Mouse (Mus musculus) liver, embryonic 13.5 days (tissue): ENCODE measurements around the gene 4930558K02Rik. TPM values are rescaled to one million over a fixed set of nuclear protein-coding genes. Genes with fewer than 3 reads are reported as not detected.

ENCODE experiments used
- ATAC-seq: fragments of 200-750 bp; cut with Nextera tagmentation; 2 replicates; pipeline ENCODE4 v1.8.0; 2017; ENCODE audit warnings: low read depth, mild to moderate bottlenecking, moderate number of reproducible peaks, moderate library complexity
- DNase-seq: peaks from one replicate; pipeline ENCODE4 v3.0.0; 2022
- H3K27ac ChIP-seq: fragments of 300-500 bp; sonication (generic); 2 replicates; pipeline ENCODE4 v1.5.1; 2015; ENCODE audit warnings: moderate library complexity, mild to moderate bottlenecking, inconsistent platforms
- H3K27me3 ChIP-seq: fragments of 300-500 bp; sonication (generic); 2 replicates; pipeline ENCODE4 v1.6.1; 2015; ENCODE audit warnings: mild to moderate bottlenecking, inconsistent platforms
- H3K36me3 ChIP-seq: fragments of 300-500 bp; sonication (generic); 2 replicates; pipeline ENCODE4 v1.6.1; 2015; ENCODE audit warnings: mild to moderate bottlenecking, inconsistent platforms
- H3K4me1 ChIP-seq: fragments of 300-500 bp; sonication (generic); replicated peaks from 2 replicates; pipeline ENCODE4 v1.6.1; 2015; ENCODE audit warnings: inconsistent platforms
- H3K4me2 ChIP-seq: fragments of 300-500 bp; sonication (generic); 2 replicates; pipeline ENCODE4 v1.6.1; 2015; ENCODE audit warnings: inconsistent platforms, mild to moderate bottlenecking, moderate library complexity
- H3K4me3 ChIP-seq: fragments of 300-500 bp; sonication (generic); replicated peaks from 2 replicates; pipeline ENCODE4 v1.5.1; 2015; ENCODE audit warnings: mild to moderate bottlenecking, inconsistent platforms
- H3K9ac ChIP-seq: fragments of 300-500 bp; sonication (generic); 2 replicates; pipeline ENCODE4 v1.6.1; 2015; ENCODE audit warnings: mild to moderate bottlenecking, inconsistent platforms
- H3K9me3 ChIP-seq: fragments of 300-500 bp; sonication (generic); replicated peaks from 2 replicates; pipeline ENCODE4 v1.6.1; 2016; ENCODE audit warnings: inconsistent platforms
- WGBS: fragments of 180-500 bp; shearing (Covaris S2); methylation state at CpG from one replicate; pipeline ENCODE4 v1.1.7; 2015; ENCODE audit not compliant: insufficient replicate concordance; 5-methylcytosine and 5-hydroxymethylcytosine counted together
- polyA plus RNA-seq: library from polyadenylated mRNA; unstranded; fragments of >200 nt; fragmentation: Nextera tagmentation; extraction: Ambion mirVana; gene quantifications from 2 replicates; pipeline ENCODE4 v1.2.1, GENCODE M21; 2015

The 4930558K02Rik gene
- polyA plus RNA-seq, 1 experiment from 2014 or later, result not detected

- no peak for DNase-seq
- 0 out of 2 replicates have a peak, but pooled peaks cover 12% of the 10 kb centered on the region for H3K4me1 ChIP-seq
Measured at GRCm38 (mm10) chr1:162008631-162009067, 29.2 kb upstream of the 4930558K02Rik start.

GRCm38 (mm10) chr1:162008208-162008607 is 28.8 kb upstream of the 4930558K02Rik start:
- 43% methylated on average over 4 of the region's 4 CpGs for WGBS
- no peak overlapping the region for H3K27ac ChIP-seq
- H3K9me3 ChIP-seq, result no peaks in the 10 kb centered on the region
- no peak overlapping the region for H3K9ac ChIP-seq
- H3K27me3 ChIP-seq, result no peaks in the 10 kb centered on the region
- no peak overlapping the region for H3K4me2 ChIP-seq
- H3K36me3 ChIP-seq, result no peaks in the 10 kb centered on the region
- 0 out of 2 replicates have a peak, but pooled peaks cover 8% of the 10 kb centered on the region for H3K4me1 ChIP-seq
- DNase-seq, result no peak
- H3K4me3 ChIP-seq, result no peak overlapping the region
- ATAC-seq, result no peak

More at GRCm38 (mm10) chr1:162008631-162009067, 29.2 kb upstream of the 4930558K02Rik start:
- no peaks in the 10 kb centered on the region for H3K27me3 ChIP-seq
- no peak overlapping the region for H3K9ac ChIP-seq
- WGBS, result 51% methylated on average over 8 of the region's 8 CpGs
- no peak overlapping the region for H3K27ac ChIP-seq
- no peak for ATAC-seq
- H3K36me3 ChIP-seq, result no peaks in the 10 kb centered on the region
- H3K4me3 ChIP-seq, result no peak overlapping the region
- H3K4me2 ChIP-seq, result no peak overlapping the region
- H3K9me3 ChIP-seq, result no peaks in the 10 kb centered on the region

GRCm38 (mm10) chr1:162006109-162006508 is 26.7 kb upstream of the 4930558K02Rik start:
- H3K36me3 ChIP-seq, result no peaks in the 10 kb centered on the region
- no peak for ATAC-seq
- no peak overlapping the region for H3K9ac ChIP-seq
- 0 out of 2 replicates have a peak, but pooled peaks cover 7% of the 10 kb centered on the region for H3K4me1 ChIP-seq
- WGBS, result 48% methylated on average over 9 of the region's 9 CpGs
- H3K4me3 ChIP-seq, result no peak overlapping the region
- no peaks in the 10 kb centered on the region for H3K9me3 ChIP-seq
- no peaks in the 10 kb centered on the region for H3K27me3 ChIP-seq
- DNase-seq, result no peak
- no peak overlapping the region for H3K27ac ChIP-seq
- no peak overlapping the region for H3K4me2 ChIP-seq

- H3K4me1 ChIP-seq, result 0 out of 2 replicates have a peak, but pooled peaks cover 7% of the 10 kb centered on the region
- peak overlapping the region; percentile 41 for H3K27ac ChIP-seq
- H3K4me2 ChIP-seq, result peak overlapping the region; percentile 33
- no peak overlapping the region for H3K4me3 ChIP-seq
- H3K9ac ChIP-seq, result no peak overlapping the region; the same call in 1 of the 2 replicates
- no peaks in the 10 kb centered on the region for H3K27me3 ChIP-seq
- no peaks in the 10 kb centered on the region for H3K9me3 ChIP-seq
- H3K36me3 ChIP-seq, result no peaks in the 10 kb centered on the region
- WGBS, result 50% methylated on average over 23 of the region's 23 CpGs
- DNase-seq (no peak), ATAC-seq (no peak)
Measured at GRCm38 (mm10) chr1:162004821-162005770, 25.7 kb upstream of the 4930558K02Rik start.

- Histone ChIP-seq H3K27ac (peak overlapping the region; percentile 41), H3K4me3 (no peak overlapping the region), H3K9ac (no peak overlapping the region), H3K4me2 (no peak overlapping the region), H3K9me3 (no peaks in the 10 kb centered on the region), H3K4me1 (peaks cover 7% of the 10 kb centered on the region; the same call in 1 of the 2 replicates), H3K27me3 (no peaks in the 10 kb centered on the region), H3K36me3 (no peaks in the 10 kb centered on the region)
- DNase-seq (no peak), ATAC-seq (no peak)
- WGBS, result 46% methylated on average over 7 of the region's 7 CpGs
Measured at GRCm38 (mm10) chr1:162004518-162004780, 25.0 kb upstream of the 4930558K02Rik start.

GRCm38 (mm10) chr1:162003729-162004517 is 24.5 kb upstream of the 4930558K02Rik start:
- Histone ChIP-seq H3K27ac (no peak overlapping the region), H3K4me2 (no peak overlapping the region), H3K9ac (no peak overlapping the region), H3K27me3 (no peaks in the 10 kb centered on the region), H3K4me3 (no peak overlapping the region), H3K4me1 (peaks cover 7% of the 10 kb centered on the region; the same call in 1 of the 2 replicates), H3K36me3 (no peaks in the 10 kb centered on the region), H3K9me3 (no peaks in the 10 kb centered on the region)
- WGBS, result 65% methylated on average over 14 of the region's 14 CpGs
- ATAC-seq (no peak), DNase-seq (no peak)

- no peak overlapping the region for H3K27ac ChIP-seq
- ATAC-seq (no peak), DNase-seq (no peak)
- no peak overlapping the region for H3K4me3 ChIP-seq
- peaks cover 7% of the 10 kb centered on the region; the same call in 1 of the 2 replicates for H3K4me1 ChIP-seq
- no peaks in the 10 kb centered on the region for H3K36me3 ChIP-seq
- H3K4me2 ChIP-seq, result no peak overlapping the region
- H3K9ac ChIP-seq, result no peak overlapping the region
- no peaks in the 10 kb centered on the region for H3K9me3 ChIP-seq
- WGBS, result 73% methylated on average over 8 of the region's 8 CpGs
- no peaks in the 10 kb centered on the region for H3K27me3 ChIP-seq
Measured at GRCm38 (mm10) chr1:162001328-162001727, 21.9 kb upstream of the 4930558K02Rik start.

- no peaks in the 10 kb centered on the region for H3K27me3 ChIP-seq
- H3K4me1 ChIP-seq, result peaks cover 4% of the 10 kb centered on the region; the same call in 1 of the 2 replicates
- H3K4me3 ChIP-seq, result no peak overlapping the region
- ATAC-seq (no peak), DNase-seq (peak; percentile 19)
- H3K36me3 ChIP-seq, result no peaks in the 10 kb centered on the region
- no peak overlapping the region for H3K9ac ChIP-seq
- H3K9me3 ChIP-seq, result no peaks in the 10 kb centered on the region
- 0 out of 2 replicates have a peak overlapping the region, but pooled peaks have one; percentile 19 for H3K4me2 ChIP-seq
- WGBS, result 11% methylated on average over 4 of the region's 4 CpGs
- H3K27ac ChIP-seq, result no peak overlapping the region
Measured at GRCm38 (mm10) chr1:161999882-162000371, 20.5 kb upstream of the 4930558K02Rik start.

GRCm38 (mm10) chr1:161999338-161999737 is 19.9 kb upstream of the 4930558K02Rik start:
- H3K9me3 ChIP-seq, result no peaks in the 10 kb centered on the region
- DNase-seq (no peak), ATAC-seq (no peak)
- no peaks in the 10 kb centered on the region for H3K27me3 ChIP-seq
- no peaks in the 10 kb centered on the region for H3K36me3 ChIP-seq
- 0 out of 2 replicates have a peak overlapping the region, but pooled peaks have one; percentile 8 for H3K27ac ChIP-seq
- H3K4me1 ChIP-seq, result no peaks in the 10 kb centered on the region; the same call in 1 of the 2 replicates
- no peak overlapping the region for H3K4me3 ChIP-seq
- no peak overlapping the region for H3K9ac ChIP-seq
- H3K4me2 ChIP-seq, result no peak overlapping the region
- WGBS, result 21% methylated on average over 5 of the region's 5 CpGs

GRCm38 (mm10) chr1:161998781-161999180 is 19.3 kb upstream of the 4930558K02Rik start:
- ATAC-seq (no peak), DNase-seq (no peak)
- Histone ChIP-seq H3K4me1 (no peaks in the 10 kb centered on the region; the same call in 1 of the 2 replicates), H3K36me3 (no peaks in the 10 kb centered on the region), H3K4me2 (no peak overlapping the region), H3K9me3 (no peaks in the 10 kb centered on the region), H3K27me3 (no peaks in the 10 kb centered on the region), H3K4me3 (no peak overlapping the region), H3K9ac (no peak overlapping the region), H3K27ac (no peak overlapping the region)
- WGBS, result 19% methylated on average over 4 of the region's 4 CpGs

- H3K27ac ChIP-seq, result no peak overlapping the region
- no peak overlapping the region for H3K4me2 ChIP-seq
- ATAC-seq, result no peak
- no peak for DNase-seq
- WGBS, result 47% methylated on average over 7 of the region's 7 CpGs
- H3K4me1 ChIP-seq, result no peaks in the 10 kb centered on the region
- H3K4me3 ChIP-seq, result no peak overlapping the region
- no peaks in the 10 kb centered on the region for H3K36me3 ChIP-seq
- no peaks in the 10 kb centered on the region for H3K27me3 ChIP-seq
- H3K9me3 ChIP-seq, result no peaks in the 10 kb centered on the region
- H3K9ac ChIP-seq, result no peak overlapping the region
Measured at GRCm38 (mm10) chr1:161992389-161992788, 13.0 kb upstream of the 4930558K02Rik start.
